Mouse (Mus musculus) heart, adult 10 weeks (tissue): ENCODE measurements around the gene 2310002L09Rik. TPM values are rescaled to one million over a fixed set of nuclear protein-coding genes. Genes with fewer than 3 reads are reported as not detected.

Experiments
- polyA plus RNA-seq: library from polyadenylated mRNA; stranded (reverse); fragments of 350-450 nt; fragmentation: Illumina TruSeq; extraction: RNeasy Lipid Tissue Mini Kit (QIAGEN cat#74804); gene quantifications from one replicate; pipeline ENCODE4 v1.2.3, GENCODE M21; 2014; ENCODE audit warnings: low read depth, low replicate concordance

2310002L09Rik gene
- polyA plus RNA-seq = 58.1 TPM

GRCm38 (mm10) chr4:73950375-73950896 lies at the start of gene 2310002L09Rik:
TSS of gene 2310002L09Rik (minus strand) at chr4:73950846.

GRCm38 (mm10) chr4:73920660-73921059 lies 30.0 kb downstream of the 2310002L09Rik start, which contains the start of gene Gm11756:
TSS of gene Gm11756 (minus strand) at chr4:73920760.

GRCm38 (mm10) chr4:73905853-73906252 lies 44.8 kb downstream of the 2310002L09Rik start, which contains the start of gene Gm13871:
TSS of gene Gm13871 (minus strand) at chr4:73905953.

GRCm38 (mm10) chr4:73891012-73891411 lies 59.6 kb downstream of the 2310002L09Rik start, which contains the start of gene Gm11757:
TSS of gene Gm11757 (minus strand) at chr4:73891112.

Other genes with a start within 250 kb of the 2310002L09Rik start
- 0.84 TPM for gene Rasef, start 159.9 kb downstream of the 2310002L09Rik start, polyA plus RNA-seq
- gene Gm11758, start 74.6 kb downstream of the 2310002L09Rik start, polyA plus RNA-seq = not detected
- not detected for gene Gm11757, start 59.7 kb downstream of the 2310002L09Rik start, polyA plus RNA-seq
- not detected for gene Gm13871, start 44.9 kb downstream of the 2310002L09Rik start, polyA plus RNA-seq
- 9.3 TPM for gene Gm11756, start 30.1 kb downstream of the 2310002L09Rik start, polyA plus RNA-seq
- not detected for gene Frmd3, start 62.6 kb upstream of the 2310002L09Rik start, polyA plus RNA-seq